Mouse (Mus musculus): ENCODE data around the gene Ptprj. TPM values are rescaled to one million over a fixed set of nuclear protein-coding genes. Genes with fewer than 3 reads are reported as not detected.

Ptprj gene
- polyA plus RNA-seq, 1 experiment from 2014 or later = 3.0 TPM

DNA sequence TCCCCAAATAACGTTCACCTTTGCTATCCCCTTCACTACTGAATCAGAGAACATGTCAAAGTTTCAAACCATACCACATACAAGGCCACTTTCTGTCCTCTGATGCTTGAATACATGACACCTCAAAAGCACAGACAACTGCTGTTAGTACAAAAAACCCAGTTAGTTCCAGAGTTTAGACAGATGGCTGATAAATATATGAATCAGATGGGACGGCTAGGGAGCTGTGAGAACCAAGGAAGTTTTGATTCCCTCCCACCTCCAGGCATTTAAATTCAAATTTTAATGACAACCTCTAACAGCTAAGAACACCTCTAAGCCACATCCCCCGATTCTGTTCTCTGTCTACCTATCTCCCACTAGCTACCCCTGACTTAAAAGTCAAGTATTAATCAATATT lies 33.1 kb upstream of the Ptprj start:
- Histone ChIP-seq H3K9ac (replicated peaks; ENCODE audit: low read length) (no peak overlapping the region), H3K4me1 (ENCODE audit: control insufficient read depth, insufficient read depth, low read length) (no peaks in the 10 kb centered on the region), H3K36me3 (replicated peaks; ENCODE audit: control insufficient read depth, insufficient read depth, low read depth, low read length) (no peaks in the 10 kb centered on the region), H3K4me2 (ENCODE audit: low read depth, low read length) (no peak overlapping the region), H3K27ac (replicated peaks; ENCODE audit: low read depth, low read length) (no peak overlapping the region), H3K9me3 (replicated peaks; ENCODE audit: control insufficient read depth, low read length) (no peaks in the 10 kb centered on the region), H3K4me3 (ENCODE audit: low read depth, low read length) (no peak overlapping the region), H3K27me3 (ENCODE audit: control insufficient read depth, insufficient read depth, low read length) (no peaks in the 10 kb centered on the region)
- WGBS = 76% methylated on average over 3 of the region's 3 CpGs
- DNase-seq (ENCODE audit: low spot score) = no peak
- ATAC-seq (replicated peaks; ENCODE audit: insufficient number of reproducible peaks, low FRiP score, low TSS enrichment, low read depth) = no peak

DNA sequence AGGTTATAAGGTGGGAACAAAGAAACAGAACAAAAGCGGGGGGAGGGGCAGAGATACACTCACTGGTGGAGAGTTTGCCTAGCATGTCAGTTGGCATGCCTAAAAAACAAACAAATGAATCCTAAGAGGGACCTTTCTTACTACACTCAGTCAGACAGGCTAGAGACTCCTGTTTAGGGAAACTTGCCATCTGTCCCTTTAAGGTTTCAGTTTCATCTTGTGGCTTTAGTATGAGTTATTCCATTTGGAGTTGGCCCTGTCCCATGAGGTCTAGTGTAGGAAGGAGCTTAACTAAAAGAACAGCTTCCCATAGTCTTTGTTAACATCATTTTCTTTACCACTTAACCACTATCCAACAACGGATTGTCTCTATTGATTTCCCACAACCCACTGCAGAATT lies 32.6 kb upstream of the Ptprj start:
- Histone ChIP-seq H3K4me2 (ENCODE audit: low read depth, low read length) (no peak overlapping the region), H3K4me3 (ENCODE audit: low read depth, low read length) (no peak overlapping the region), H3K9me3 (replicated peaks; ENCODE audit: control insufficient read depth, low read length) (no peaks in the 10 kb centered on the region), H3K4me1 (ENCODE audit: control insufficient read depth, insufficient read depth, low read length) (no peaks in the 10 kb centered on the region), H3K27me3 (ENCODE audit: control insufficient read depth, insufficient read depth, low read length) (no peaks in the 10 kb centered on the region), H3K27ac (replicated peaks; ENCODE audit: low read depth, low read length) (no peak overlapping the region), H3K36me3 (replicated peaks; ENCODE audit: control insufficient read depth, insufficient read depth, low read depth, low read length) (no peaks in the 10 kb centered on the region), H3K9ac (replicated peaks; ENCODE audit: low read length) (no peak overlapping the region)
- DNase-seq (ENCODE audit: low spot score) (no peak), ATAC-seq (replicated peaks; ENCODE audit: insufficient number of reproducible peaks, low FRiP score, low TSS enrichment, low read depth) (no peak)
- WGBS = 71% methylated on average over 2 of the region's 2 CpGs

DNA sequence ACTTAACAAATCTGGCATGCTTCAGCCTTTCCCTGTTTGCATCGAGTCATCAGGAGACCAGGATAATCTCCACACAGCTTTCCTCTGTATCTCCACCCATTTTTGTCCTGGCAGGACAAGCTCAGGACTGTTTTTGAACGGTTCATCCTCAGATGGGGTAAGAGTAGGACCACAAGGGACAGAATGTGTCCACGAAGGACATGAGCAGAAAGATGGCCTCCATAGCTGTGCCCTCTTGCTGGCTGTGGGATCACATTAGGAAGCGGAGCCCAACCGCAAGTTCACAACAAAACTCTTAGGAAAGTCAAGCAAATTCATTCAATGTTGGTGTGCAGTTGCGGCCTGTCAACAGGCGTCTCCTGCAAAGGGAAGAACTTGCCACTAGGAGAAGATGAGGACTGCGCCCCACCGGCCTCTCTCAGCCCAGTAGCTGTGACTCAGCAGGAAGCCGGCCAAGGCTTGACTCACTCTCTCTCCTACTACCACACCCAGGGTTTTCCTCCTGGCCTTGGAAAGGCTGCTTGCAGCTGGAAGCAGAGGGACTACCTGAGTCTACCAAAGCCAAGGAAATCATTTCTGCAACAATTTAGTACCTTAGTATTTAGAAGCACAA lies 31.6 kb upstream of the Ptprj start:
- H3K27ac ChIP-seq (replicated peaks; ENCODE audit: low read depth, low read length) = no peak overlapping the region
- ATAC-seq (replicated peaks; ENCODE audit: insufficient number of reproducible peaks, low FRiP score, low TSS enrichment, low read depth) (no peak), DNase-seq (ENCODE audit: low spot score) (no peak)
- no peaks in the 10 kb centered on the region for H3K9me3 ChIP-seq (replicated peaks; ENCODE audit: control insufficient read depth, low read length)
- H3K4me3 ChIP-seq (ENCODE audit: low read depth, low read length) = no peak overlapping the region
- H3K4me2 ChIP-seq (ENCODE audit: low read depth, low read length) = no peak overlapping the region
- no peaks in the 10 kb centered on the region for H3K4me1 ChIP-seq (ENCODE audit: control insufficient read depth, insufficient read depth, low read length)
- no peaks in the 10 kb centered on the region for H3K27me3 ChIP-seq (ENCODE audit: control insufficient read depth, insufficient read depth, low read length)
- 87% methylated on average over 10 of the region's 10 CpGs for WGBS
- no peaks in the 10 kb centered on the region for H3K36me3 ChIP-seq (replicated peaks; ENCODE audit: control insufficient read depth, insufficient read depth, low read depth, low read length)
- no peak overlapping the region for H3K9ac ChIP-seq (replicated peaks; ENCODE audit: low read length)

DNA sequence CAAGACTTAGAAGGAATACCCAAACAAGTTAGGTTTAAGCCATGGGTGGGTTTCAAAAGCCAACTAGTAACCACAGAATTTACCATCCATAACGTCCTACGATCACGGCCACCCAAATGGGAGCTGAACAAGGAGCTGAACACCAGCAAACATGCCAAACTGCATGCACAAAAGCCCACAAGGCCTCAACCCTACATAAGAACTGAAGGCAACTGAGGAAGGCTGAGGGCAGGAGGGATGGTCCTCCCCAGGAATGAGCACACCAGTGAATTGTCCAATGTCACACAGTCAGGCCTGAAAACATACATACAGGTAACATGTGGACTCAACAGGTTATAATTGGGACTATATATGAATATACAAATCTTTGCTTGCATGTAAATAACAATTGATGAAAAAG lies 20.6 kb upstream of the Ptprj start:
- no peaks in the 10 kb centered on the region for H3K27me3 ChIP-seq (ENCODE audit: control insufficient read depth, insufficient read depth, low read length)
- ATAC-seq (replicated peaks; ENCODE audit: insufficient number of reproducible peaks, low FRiP score, low TSS enrichment, low read depth) (no peak), DNase-seq (ENCODE audit: low spot score) (no peak)
- no peak overlapping the region for H3K4me2 ChIP-seq (ENCODE audit: low read depth, low read length)
- H3K27ac ChIP-seq (replicated peaks; ENCODE audit: low read depth, low read length) = no peak overlapping the region
- no peaks in the 10 kb centered on the region for H3K9me3 ChIP-seq (replicated peaks; ENCODE audit: control insufficient read depth, low read length)
- no peaks in the 10 kb centered on the region for H3K4me1 ChIP-seq (ENCODE audit: control insufficient read depth, insufficient read depth, low read length)
- WGBS = 99% methylated on average over 3 of the region's 3 CpGs
- no peak overlapping the region for H3K9ac ChIP-seq (replicated peaks; ENCODE audit: low read length)
- H3K4me3 ChIP-seq (ENCODE audit: low read depth, low read length) = no peak overlapping the region
- H3K36me3 ChIP-seq (replicated peaks; ENCODE audit: control insufficient read depth, insufficient read depth, low read depth, low read length) = no peaks in the 10 kb centered on the region

DNA sequence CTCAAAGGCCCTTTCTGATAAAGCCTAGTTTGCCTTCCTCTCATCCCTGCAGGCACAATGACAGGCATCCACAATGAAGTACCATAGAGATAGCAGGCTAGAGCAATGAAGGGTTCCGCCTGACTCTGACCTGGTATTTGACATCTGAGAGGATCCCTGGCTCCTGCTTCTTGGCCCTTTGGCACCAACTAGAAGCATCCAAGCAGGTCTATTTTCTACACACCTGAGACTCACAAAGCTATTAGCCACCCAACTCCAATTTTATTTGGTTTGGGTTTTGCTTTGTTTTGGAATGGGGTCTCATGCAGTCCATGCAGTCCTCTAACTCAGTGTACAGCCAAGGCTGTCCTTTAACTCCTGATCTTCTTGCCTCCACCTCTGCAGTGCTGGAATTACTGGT lies 7.7 kb upstream of the Ptprj start:
- Histone ChIP-seq H3K4me2 (ENCODE audit: low read depth, low read length) (no peak overlapping the region), H3K27ac (replicated peaks; ENCODE audit: low read depth, low read length) (no peak overlapping the region), H3K9me3 (replicated peaks; ENCODE audit: control insufficient read depth, low read length) (no peaks in the 10 kb centered on the region), H3K27me3 (ENCODE audit: control insufficient read depth, insufficient read depth, low read length) (no peaks in the 10 kb centered on the region), H3K4me3 (ENCODE audit: low read depth, low read length) (no peak overlapping the region), H3K4me1 (ENCODE audit: control insufficient read depth, insufficient read depth, low read length) (no peaks in the 10 kb centered on the region), H3K9ac (replicated peaks; ENCODE audit: low read length) (no peak overlapping the region), H3K36me3 (replicated peaks; ENCODE audit: control insufficient read depth, insufficient read depth, low read depth, low read length) (no peaks in the 10 kb centered on the region)
- 79% methylated on average over 1 of the region's 1 CpGs for WGBS
- DNase-seq (ENCODE audit: low spot score) (no peak), ATAC-seq (replicated peaks; ENCODE audit: insufficient number of reproducible peaks, low FRiP score, low TSS enrichment, low read depth) (no peak)

DNA sequence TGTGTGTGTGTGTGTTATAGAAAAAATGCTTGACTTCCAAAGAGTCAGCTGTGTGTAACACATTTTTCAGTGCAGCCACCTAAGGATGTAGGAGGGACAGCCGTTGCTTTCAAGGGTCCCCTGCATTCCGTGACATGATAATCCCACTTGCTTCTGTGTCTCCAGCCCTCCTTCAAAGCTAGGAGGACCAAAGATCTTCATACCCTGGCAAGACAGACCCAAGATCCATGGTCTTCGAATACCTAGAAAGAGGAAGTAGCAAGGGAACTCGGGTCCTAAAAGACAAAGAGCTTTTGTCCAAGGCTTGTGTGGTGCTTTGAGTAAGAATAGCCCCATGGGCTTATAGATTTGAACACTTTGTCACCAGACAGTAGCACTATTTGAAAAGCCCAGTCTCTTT lies 4.1 kb upstream of the Ptprj start:
- no peaks in the 10 kb centered on the region for H3K4me1 ChIP-seq (ENCODE audit: control insufficient read depth, insufficient read depth, low read length)
- no peaks in the 10 kb centered on the region for H3K27me3 ChIP-seq (ENCODE audit: control insufficient read depth, insufficient read depth, low read length)
- no peak overlapping the region for H3K4me3 ChIP-seq (ENCODE audit: low read depth, low read length)
- H3K36me3 ChIP-seq (replicated peaks; ENCODE audit: control insufficient read depth, insufficient read depth, low read depth, low read length) = no peaks in the 10 kb centered on the region
- H3K9ac ChIP-seq (replicated peaks; ENCODE audit: low read length) = no peak overlapping the region
- no peak for DNase-seq (ENCODE audit: low spot score)
- no peaks in the 10 kb centered on the region for H3K9me3 ChIP-seq (replicated peaks; ENCODE audit: control insufficient read depth, low read length)
- H3K4me2 ChIP-seq (ENCODE audit: low read depth, low read length) = no peak overlapping the region
- no peak overlapping the region for H3K27ac ChIP-seq (replicated peaks; ENCODE audit: low read depth, low read length)
- ATAC-seq (replicated peaks; ENCODE audit: insufficient number of reproducible peaks, low FRiP score, low TSS enrichment, low read depth) = no peak
- 57% methylated on average over 4 of the region's 4 CpGs for WGBS

DNA sequence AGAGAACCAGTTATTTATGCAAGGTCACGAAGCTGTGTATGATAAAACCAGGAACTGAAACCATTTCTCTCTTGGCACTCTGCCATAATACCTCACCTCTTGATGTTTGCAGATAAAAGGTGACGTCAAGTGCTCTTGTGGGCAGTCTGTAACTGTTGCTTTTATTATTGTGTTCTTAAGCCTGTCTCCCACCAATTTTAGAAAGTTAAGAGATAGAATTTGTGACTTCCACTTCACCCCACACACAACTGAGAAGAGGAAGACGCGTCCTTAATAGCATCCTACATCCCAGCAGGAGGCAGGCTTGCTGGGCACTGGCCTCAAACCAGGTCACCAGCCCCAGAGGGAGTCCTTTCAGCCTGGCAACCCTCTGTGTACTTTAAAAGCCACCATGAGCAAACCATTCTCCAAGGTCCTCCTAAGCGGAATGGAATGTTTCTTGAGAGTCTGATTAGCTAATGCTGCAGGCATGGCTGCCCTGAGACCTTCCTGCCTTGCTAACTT lies 3.2 kb upstream of the Ptprj start:
- no peaks in the 10 kb centered on the region for H3K36me3 ChIP-seq (replicated peaks; ENCODE audit: control insufficient read depth, insufficient read depth, low read depth, low read length)
- no peak overlapping the region for H3K27ac ChIP-seq (replicated peaks; ENCODE audit: low read depth, low read length)
- no peak overlapping the region for H3K9ac ChIP-seq (replicated peaks; ENCODE audit: low read length)
- no peaks in the 10 kb centered on the region for H3K4me1 ChIP-seq (ENCODE audit: control insufficient read depth, insufficient read depth, low read length)
- no peaks in the 10 kb centered on the region for H3K9me3 ChIP-seq (replicated peaks; ENCODE audit: control insufficient read depth, low read length)
- no peak overlapping the region for H3K4me3 ChIP-seq (ENCODE audit: low read depth, low read length)
- H3K4me2 ChIP-seq (ENCODE audit: low read depth, low read length) = no peak overlapping the region
- DNase-seq (ENCODE audit: low spot score) (no peak), ATAC-seq (replicated peaks; ENCODE audit: insufficient number of reproducible peaks, low FRiP score, low TSS enrichment, low read depth) (no peak)
- 49% methylated on average over 5 of the region's 5 CpGs for WGBS
- no peaks in the 10 kb centered on the region for H3K27me3 ChIP-seq (ENCODE audit: control insufficient read depth, insufficient read depth, low read length)

DNA sequence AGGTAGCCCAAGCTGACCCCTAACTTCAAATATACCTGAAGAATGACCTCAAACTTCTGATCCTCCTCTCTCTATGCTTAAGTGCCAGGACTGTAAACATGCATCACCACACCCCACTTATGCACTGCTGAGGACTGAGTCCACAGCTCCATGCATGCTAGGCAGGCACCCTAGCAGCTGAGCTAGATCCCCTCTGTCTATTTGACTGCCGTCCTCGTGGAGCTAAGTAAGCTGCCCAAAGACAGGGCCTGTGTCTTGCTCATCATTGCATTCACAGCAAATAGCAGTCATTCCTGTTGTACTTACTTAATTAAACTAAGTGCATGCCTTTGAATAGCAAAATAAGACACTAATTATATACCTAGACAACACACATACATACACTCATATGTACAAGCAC lies 2.4 kb upstream of the Ptprj start:
- WGBS = 59% methylated on average over 2 of the region's 2 CpGs
- ATAC-seq (replicated peaks; ENCODE audit: insufficient number of reproducible peaks, low FRiP score, low TSS enrichment, low read depth) = no peak
- H3K4me3 ChIP-seq (ENCODE audit: low read depth, low read length) = no peak overlapping the region
- no peaks in the 10 kb centered on the region for H3K9me3 ChIP-seq (replicated peaks; ENCODE audit: control insufficient read depth, low read length)
- no peaks in the 10 kb centered on the region for H3K4me1 ChIP-seq (ENCODE audit: control insufficient read depth, insufficient read depth, low read length)
- no peak overlapping the region for H3K9ac ChIP-seq (replicated peaks; ENCODE audit: low read length)
- H3K27me3 ChIP-seq (ENCODE audit: control insufficient read depth, insufficient read depth, low read length) = no peaks in the 10 kb centered on the region
- H3K27ac ChIP-seq (replicated peaks; ENCODE audit: low read depth, low read length) = no peak overlapping the region
- DNase-seq (ENCODE audit: low spot score) = no peak
- H3K36me3 ChIP-seq (replicated peaks; ENCODE audit: control insufficient read depth, insufficient read depth, low read depth, low read length) = no peaks in the 10 kb centered on the region
- H3K4me2 ChIP-seq (ENCODE audit: low read depth, low read length) = no peak overlapping the region

Measured in embryonic facial prominence, embryonic 11.5 days (tissue).